Comparison of ENCODE assay signal across 25 mouse cellular contexts in the genomic region with DNA sequence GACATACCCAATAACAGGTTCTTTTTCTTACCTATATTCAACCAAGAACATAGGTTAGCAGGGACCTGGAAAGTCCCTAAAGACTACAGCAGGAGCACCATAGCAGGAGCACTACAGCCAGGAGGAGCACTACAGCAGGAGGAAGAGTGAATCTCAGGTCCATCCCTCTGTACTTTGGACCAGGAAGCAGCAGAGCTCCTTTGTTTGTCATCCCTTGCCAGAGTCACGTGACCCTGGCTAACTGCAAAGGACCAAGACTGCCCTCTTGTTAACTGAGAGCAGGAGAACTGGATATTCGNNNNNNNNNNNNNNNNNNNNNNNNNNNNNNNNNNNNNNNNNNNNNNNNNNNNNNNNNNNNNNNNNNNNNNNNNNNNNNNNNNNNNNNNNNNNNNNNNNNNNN.
DNase-seq lines count a peak whose midpoint lies in the region; ATAC-seq and TF ChIP-seq lines count a peak whose summit lies in the region.
"Had no signal": no experiment of that assay in that cellular context is flagged by ENCODE, and none has a peak within 500 bp of the region (broad histone marks: within the 10 kb centered on the region; RNA-seq: fewer than 3 reads in every experiment).

No protein-coding gene starts in this region.

- no peaks in the 10 kb centered on the region for H3K9me3 ChIP-seq in intestine, embryonic 15.5 days
- H3K9me3 ChIP-seq in forebrain, embryonic 12.5 days: no peaks in the 10 kb centered on the region
- H3K9me3 ChIP-seq in forebrain, embryonic 10.5 days: 0 out of 2 replicates have a peak, but pooled peaks cover 2% of the 10 kb centered on the region
- H3K9me3 ChIP-seq: embryonic facial prominence, embryonic 13.5 days; heart, embryonic 10.5 days; hindbrain, embryonic 12.5 days; hindbrain, embryonic 15.5 days had no signal

- peak; percentile 47; the same call in 1 of the 2 replicates for ATAC-seq in intestine, embryonic 15.5 days
- no peak for ATAC-seq in forebrain, embryonic 12.5 days (ENCODE audit: low FRiP score)
- ATAC-seq: activated CD4-positive, CD25-positive, alpha-beta regulatory T cell, adult 4 months; forebrain, embryonic 14.5 days; forebrain, postnatal 0 days had no signal

- TF ChIP-seq CTCF in kidney, adult 2 months (conservative IDR thresholded peaks at IDR 0.05; ENCODE audit: insufficient read depth, insufficient read length, low read depth, low read length): no peak

- H3K27ac ChIP-seq in kidney, adult 2 months (ENCODE audit: insufficient read depth, low read depth, low read length): no peak overlapping the region
- H3K27ac ChIP-seq in intestine, embryonic 15.5 days: no peak overlapping the region
- no peak overlapping the region for H3K27ac ChIP-seq in forebrain, embryonic 12.5 days
- no peak overlapping the region for H3K27ac ChIP-seq in forebrain, embryonic 10.5 days
- H3K27ac ChIP-seq: embryonic facial prominence, embryonic 10.5 days; embryonic facial prominence, embryonic 13.5 days; heart, adult 2 months; heart, embryonic 10.5 days; hindbrain, embryonic 12.5 days; hindbrain, embryonic 15.5 days had no signal

- no peak for TF ChIP-seq POLR2A in kidney, adult 2 months (IDR thresholded peaks at IDR 0.05; ENCODE audit: low read depth, low read length)

- DNase-seq in kidney, adult 2 months: peak; percentile 29
- DNase-seq in kidney, adult 11 months: no peak
- peak; percentile 40 for DNase-seq in large intestine, adult 2 months (ENCODE audit: low read depth, low spot score)
- DNase-seq in frontal cortex, adult 2 months (ENCODE audit: extremely low spot score in 1 of 2, low spot score in 1 of 2): no peak
- DNase-seq in forebrain, embryonic 10.5 days (ENCODE audit: extremely low spot score, low spot score): no peak
- DNase-seq: adrenal gland, adult 8-10 months; adrenal gland, postnatal 25 days; cerebellum, adult 11-12 months; cerebellum, adult 8-10 months; cerebellum, postnatal 10 days; cerebellum, postnatal 36 days; embryo, embryonic 11 days; forebrain, postnatal 0 days; gastrocnemius, postnatal 25 days; heart, adult 2 months had no signal

- WGBS in kidney, adult 2 months: 61% methylated on average over 2 of the region's 2 CpGs
- WGBS in intestine, embryonic 15.5 days: 58% methylated on average over 2 of the region's 2 CpGs
- 34% methylated on average over 2 of the region's 2 CpGs for WGBS in large intestine, adult 2 months
- WGBS in forebrain, embryonic 12.5 days: 78% methylated on average over 2 of the region's 2 CpGs
- 80% methylated on average over 2 of the region's 2 CpGs for WGBS in forebrain, embryonic 10.5 days

- H3K4me2 ChIP-seq in intestine, embryonic 15.5 days (replicated peaks): no peak overlapping the region
- no peak overlapping the region for H3K4me2 ChIP-seq in forebrain, embryonic 12.5 days
- H3K4me2 ChIP-seq: embryonic facial prominence, embryonic 13.5 days; hindbrain, embryonic 12.5 days; hindbrain, embryonic 15.5 days had no signal

- no peak overlapping the region for H3K9ac ChIP-seq in intestine, embryonic 15.5 days
- H3K9ac ChIP-seq in forebrain, embryonic 12.5 days: no peak overlapping the region
- H3K9ac ChIP-seq: embryonic facial prominence, embryonic 13.5 days; forebrain, postnatal 0 days; hindbrain, embryonic 12.5 days; hindbrain, embryonic 15.5 days had no signal

- H3K4me3 ChIP-seq in kidney, adult 2 months (ENCODE audit: insufficient read depth, low read depth, low read length): no peak overlapping the region
- no peak overlapping the region for H3K4me3 ChIP-seq in intestine, embryonic 15.5 days (replicated peaks)
- H3K4me3 ChIP-seq in forebrain, embryonic 12.5 days (replicated peaks): no peak overlapping the region
- H3K4me3 ChIP-seq in forebrain, embryonic 10.5 days: no peak overlapping the region
- H3K4me3 ChIP-seq: embryonic facial prominence, embryonic 10.5 days; embryonic facial prominence, embryonic 13.5 days; erythroblast, embryonic 14.5 days; heart, adult 2 months; heart, embryonic 10.5 days; hindbrain, embryonic 12.5 days; hindbrain, embryonic 15.5 days had no signal

- H3K4me1 ChIP-seq in kidney, adult 2 months (ENCODE audit: control insufficient read depth, insufficient read depth, low read length): no peaks in the 10 kb centered on the region
- no peaks in the 10 kb centered on the region for H3K4me1 ChIP-seq in intestine, embryonic 15.5 days (replicated peaks)
- H3K4me1 ChIP-seq in forebrain, embryonic 12.5 days: no peaks in the 10 kb centered on the region
- H3K4me1 ChIP-seq in forebrain, embryonic 10.5 days: no peaks in the 10 kb centered on the region
- H3K4me1 ChIP-seq: embryonic facial prominence, embryonic 10.5 days; embryonic facial prominence, embryonic 13.5 days; heart, embryonic 10.5 days; hindbrain, embryonic 12.5 days; hindbrain, embryonic 15.5 days had no signal

- H3K27me3 ChIP-seq in kidney, adult 2 months (replicated peaks; ENCODE audit: control insufficient read depth, insufficient read depth, low read length): no peaks in the 10 kb centered on the region
- no peaks in the 10 kb centered on the region for H3K27me3 ChIP-seq in intestine, embryonic 15.5 days (replicated peaks)
- no peaks in the 10 kb centered on the region for H3K27me3 ChIP-seq in forebrain, embryonic 12.5 days
- no peaks in the 10 kb centered on the region for H3K27me3 ChIP-seq in forebrain, embryonic 10.5 days (ENCODE audit: poor library complexity, severe bottlenecking)
- H3K27me3 ChIP-seq: embryonic facial prominence, embryonic 13.5 days; hindbrain, embryonic 12.5 days; hindbrain, embryonic 15.5 days had no signal

- H3K36me3 ChIP-seq in kidney, adult 2 months (ENCODE audit: control insufficient read depth, insufficient read depth, low read length): no peaks in the 10 kb centered on the region
- H3K36me3 ChIP-seq in intestine, embryonic 15.5 days: no peaks in the 10 kb centered on the region
- H3K36me3 ChIP-seq in forebrain, embryonic 12.5 days (replicated peaks): no peaks in the 10 kb centered on the region
- no peaks in the 10 kb centered on the region for H3K36me3 ChIP-seq in forebrain, embryonic 10.5 days (replicated peaks)
- H3K36me3 ChIP-seq: embryonic facial prominence, embryonic 10.5 days; embryonic facial prominence, embryonic 13.5 days; heart, embryonic 10.5 days; hindbrain, embryonic 12.5 days; hindbrain, embryonic 15.5 days had no signal

Comparison
In these comparisons a context has a peak if more than half of its experiments do, and no peak if none do; other contexts are left out.
1. DNase-seq: peak in kidney, adult 2 months (single experiment) and large intestine, adult 2 months (single experiment); none in kidney, adult 11 months (single experiment), frontal cortex, adult 2 months (0 of 2) and forebrain, embryonic 10.5 days (single experiment).